Mouse (Mus musculus) left cerebral cortex, adult 11 months (tissue): ENCODE results near the gene Ciart.
A peak's percentile ranks its signal among the peaks of the same experiment; 100 is the strongest.
"Not testable (repeated sequence)": the region's sequence is repeated elsewhere in the genome, so short reads cannot be mapped to it uniquely, and the experiment has no call there.

ENCODE experiments used
- DNase-seq: peaks from one replicate; pipeline ENCODE4 v3.0.0; 2022; ENCODE audit warnings: low spot score

The Ciart gene

DNA sequence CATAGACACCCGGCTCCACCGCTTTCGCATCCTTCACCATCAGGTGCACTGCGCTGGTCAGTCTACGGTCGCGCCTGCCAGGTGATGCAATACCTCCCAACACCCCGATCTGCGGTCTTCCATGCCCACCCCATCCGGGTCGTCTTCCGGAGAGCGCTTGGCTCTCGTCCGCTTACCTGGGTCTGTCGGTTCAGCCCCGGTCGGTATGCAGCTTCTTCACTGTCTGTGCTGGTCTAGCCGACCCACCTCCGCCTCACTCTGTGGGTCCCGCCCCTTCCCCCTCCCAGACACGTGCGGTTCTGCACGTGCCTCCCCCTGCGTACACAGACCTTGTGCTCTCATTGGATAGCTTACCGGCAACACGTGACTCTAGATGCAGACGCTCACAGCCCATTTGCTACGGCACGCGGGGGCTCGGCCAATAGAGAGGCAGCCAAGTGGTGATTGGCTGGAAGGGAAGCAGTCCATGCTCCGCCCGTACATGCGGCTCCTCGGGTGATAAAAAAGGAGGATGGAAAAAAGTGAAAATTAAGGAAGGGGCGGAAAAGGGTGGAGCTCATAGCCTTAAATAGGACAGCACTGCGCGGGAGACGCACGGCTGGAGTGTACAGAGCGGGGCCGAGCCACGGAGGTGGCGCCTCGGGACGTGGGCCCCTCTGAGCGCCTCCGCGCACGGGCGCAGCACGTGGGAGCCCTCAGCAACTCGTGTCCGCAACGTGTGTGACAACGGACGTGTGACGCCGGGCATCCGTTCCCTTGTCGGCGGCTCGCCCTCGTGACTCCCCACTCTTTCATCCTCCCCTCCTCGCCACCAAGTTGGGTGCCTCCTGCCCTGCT lies at the start of gene Ciart:
Ciart (minus strand) TSS at position 273 of the 837 bp plus-strand sequence.
- peak; percentile 98 for DNase-seq

DNA sequence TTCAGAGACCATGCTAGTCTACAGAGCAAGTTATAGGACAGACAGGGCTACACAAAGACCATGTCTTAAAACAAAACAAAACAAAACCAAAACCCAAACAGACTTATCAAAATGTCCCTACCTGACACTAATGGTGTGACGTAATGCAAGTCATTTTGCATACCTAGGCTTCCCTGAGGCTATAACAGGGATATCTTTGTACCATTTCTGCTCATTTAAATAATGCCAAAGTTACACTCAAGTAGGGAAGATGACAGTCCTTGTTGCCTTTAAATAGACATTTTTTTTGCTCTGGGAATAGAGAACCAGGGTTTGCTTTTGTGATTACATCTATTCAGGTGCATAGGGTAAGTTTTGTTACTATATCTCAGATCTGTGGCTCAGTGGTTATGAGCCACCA lies 49.4 kb upstream of the Ciart start:
- DNase-seq, result no peak

DNA sequence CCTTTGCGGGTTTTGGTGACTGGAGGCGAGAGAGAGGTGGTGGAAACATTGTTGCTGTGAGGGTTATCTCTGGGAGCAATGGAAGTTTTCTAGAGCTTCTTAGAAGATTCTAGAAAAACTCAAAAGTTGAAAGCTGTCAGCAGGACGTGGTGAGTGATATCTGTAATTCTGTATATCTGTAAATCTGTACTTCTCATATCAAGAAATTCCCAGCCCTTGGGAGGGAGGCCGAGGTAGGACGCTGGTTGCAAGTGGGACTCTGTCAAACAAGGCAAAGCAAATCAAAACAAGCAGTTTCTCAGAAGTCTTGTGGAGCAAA lies 48.4 kb upstream of the Ciart start:
- no peak for DNase-seq

DNA sequence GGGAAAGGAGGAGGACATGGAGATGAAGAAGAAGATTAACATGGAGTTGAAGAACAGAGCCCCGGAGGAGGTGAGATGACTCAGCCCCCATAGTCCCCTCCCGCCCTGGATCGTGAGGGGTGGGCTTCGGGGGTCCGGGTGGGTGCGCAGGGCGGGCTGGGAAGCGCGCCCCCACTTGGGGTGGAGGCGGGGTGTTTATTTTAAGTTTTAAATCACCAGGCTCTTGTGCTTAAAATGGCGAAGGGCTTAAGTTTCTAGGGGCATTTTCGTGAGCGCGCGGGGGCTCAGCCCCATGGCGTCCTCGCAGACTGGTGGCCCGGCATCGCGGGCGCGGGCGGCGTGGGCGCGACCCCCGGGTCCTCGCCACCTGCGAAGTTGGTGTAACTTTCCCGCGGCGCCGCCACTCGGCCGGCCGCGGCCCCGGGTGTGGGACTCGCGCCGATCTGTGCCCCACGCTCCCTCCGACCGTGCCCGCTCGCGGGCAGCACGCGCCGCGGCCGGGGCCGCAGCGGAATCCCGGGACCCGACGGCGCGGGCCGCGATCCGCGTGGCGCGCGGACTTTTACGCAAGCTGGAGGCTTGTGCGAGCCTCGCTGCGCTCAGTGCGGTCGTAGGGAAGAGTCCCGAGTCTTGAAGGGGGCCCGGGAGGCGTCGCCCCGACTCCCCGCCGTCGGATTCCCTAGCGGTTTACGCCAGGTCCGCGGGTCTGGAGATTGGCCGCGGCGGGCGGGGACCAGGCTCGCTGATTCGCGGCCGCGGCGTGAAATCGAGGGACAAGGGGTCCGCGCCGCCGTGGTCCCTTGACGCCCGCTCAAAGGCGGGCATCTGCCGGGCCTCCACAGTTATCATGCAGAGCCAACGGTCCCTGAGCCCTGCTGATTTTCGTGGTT lies 47.8 kb upstream of the Ciart start:
- no peak for DNase-seq

DNA sequence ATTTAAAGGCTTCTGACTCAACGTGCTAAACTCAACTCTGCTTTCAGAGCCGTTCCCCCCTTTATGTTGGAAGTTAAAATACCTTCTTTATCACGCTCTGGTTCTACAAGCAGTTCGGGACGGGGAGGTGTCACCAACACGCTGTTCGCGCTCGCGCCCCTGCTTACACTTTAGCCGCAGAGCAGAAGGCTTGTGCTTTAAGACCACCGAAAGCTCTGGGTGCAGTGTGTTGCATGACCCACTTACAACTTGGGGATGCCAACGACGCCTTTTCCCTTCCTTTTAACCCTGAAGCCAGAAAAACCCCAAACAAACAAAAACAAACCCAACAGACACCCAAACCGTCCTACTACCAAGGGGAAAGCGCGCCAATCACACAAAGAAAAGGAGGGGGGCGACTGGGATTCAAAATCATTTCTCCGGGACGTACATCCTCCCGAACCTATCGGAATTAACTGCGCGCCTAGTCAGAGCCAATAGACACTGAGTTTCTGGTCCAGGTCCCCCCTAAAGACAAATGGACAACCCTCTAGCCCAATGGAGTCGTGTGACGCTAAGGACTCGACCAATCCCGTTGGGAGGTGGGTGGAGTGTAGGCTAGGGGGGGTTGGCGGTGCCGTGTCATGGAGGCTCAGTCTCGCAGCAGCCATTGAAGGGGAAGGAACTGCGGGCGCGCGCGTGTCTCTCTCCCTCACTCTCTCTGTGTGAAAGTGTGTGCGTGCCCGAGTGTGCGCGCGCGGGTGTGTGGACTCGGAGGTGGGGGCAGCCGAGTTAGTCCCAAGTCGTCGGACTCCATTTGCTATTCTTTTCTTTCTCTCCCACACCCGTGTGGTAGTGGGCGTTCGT lies 46.8 kb upstream of the Ciart start, which contains the start of gene Anp32e:
Anp32e (plus strand) TSS at position 589 of the 846 bp plus-strand sequence.
- peak; percentile 95 for DNase-seq

DNA sequence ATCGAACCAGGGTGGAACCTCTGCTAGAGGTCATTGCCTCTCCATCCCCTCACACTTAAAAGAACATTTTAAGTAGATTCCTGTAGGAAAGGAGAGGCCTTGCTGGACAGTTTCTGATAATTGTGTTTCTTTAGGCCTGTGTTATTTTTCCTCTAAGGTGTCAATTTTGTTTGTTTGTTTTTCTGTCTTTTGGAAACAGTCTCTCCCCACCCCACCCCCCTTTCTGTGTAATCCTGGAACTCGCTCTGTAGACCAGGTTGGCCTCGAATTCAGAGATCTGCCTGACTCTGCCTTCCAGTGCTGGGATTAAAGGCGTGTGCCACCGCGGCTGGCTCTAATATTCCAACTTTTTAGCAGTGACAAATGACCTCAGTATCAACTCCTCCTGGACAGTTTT lies 46.2 kb upstream of the Ciart start:
- no peak for DNase-seq

DNA sequence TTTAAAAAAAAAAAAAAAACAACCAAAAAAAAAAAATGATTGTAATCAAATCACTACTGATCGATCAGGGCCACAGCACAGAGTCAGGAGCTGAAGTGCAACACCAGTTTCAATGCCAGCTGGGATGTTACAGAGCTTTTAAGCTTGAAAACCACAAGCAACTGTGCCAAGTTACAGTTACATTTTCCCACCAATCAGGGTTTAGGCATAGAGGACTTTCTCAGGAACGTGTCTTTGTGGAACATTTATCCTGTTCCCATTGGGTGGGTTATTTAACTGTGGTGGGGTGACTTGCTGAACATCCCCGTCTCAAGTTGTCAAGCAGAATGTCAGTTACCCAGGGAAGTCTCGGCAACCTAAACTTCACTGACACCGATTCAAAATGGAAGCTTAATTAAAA lies 43.0 kb upstream of the Ciart start:
- DNase-seq, result no peak

DNA sequence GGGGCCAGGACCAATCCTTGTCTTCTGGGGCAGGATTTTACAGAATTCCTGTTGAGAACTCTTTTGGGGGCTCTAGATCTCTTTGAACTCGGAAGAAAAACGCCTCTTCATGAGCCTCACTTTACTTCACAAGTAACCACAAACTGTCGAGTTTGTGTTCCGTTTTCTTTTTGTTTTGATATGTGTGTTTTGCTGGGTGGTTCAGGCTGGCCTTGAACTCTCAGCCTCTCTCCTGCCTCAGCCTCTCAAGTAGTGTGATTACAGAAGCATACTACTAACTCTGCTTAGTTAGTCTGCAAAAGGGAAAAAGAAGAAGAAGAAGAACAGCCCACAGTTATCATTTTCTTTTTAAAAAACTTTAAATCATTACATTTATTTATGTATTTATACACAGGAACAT lies 42.1 kb upstream of the Ciart start:
- DNase-seq, result no peak

DNA sequence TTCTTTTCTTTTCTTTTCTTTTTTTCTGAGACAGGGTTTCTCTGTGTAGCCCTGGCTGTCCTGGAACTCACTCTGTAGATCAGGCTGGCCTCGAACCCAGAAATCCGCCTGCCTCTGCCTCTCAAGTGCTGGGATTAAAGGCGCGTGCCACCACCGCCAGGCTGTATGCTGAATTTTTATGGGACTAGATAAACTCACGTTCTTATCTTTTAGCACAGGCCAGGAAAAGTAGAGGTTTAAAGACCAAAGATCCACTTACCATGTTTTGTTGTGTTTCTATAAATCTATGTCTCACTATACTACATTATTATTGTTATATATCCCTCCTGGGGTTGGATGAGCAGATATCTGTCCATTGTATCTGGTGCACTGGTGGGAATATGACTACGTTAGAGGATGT lies 41.4 kb upstream of the Ciart start:
- not testable (repeated sequence) for DNase-seq

DNA sequence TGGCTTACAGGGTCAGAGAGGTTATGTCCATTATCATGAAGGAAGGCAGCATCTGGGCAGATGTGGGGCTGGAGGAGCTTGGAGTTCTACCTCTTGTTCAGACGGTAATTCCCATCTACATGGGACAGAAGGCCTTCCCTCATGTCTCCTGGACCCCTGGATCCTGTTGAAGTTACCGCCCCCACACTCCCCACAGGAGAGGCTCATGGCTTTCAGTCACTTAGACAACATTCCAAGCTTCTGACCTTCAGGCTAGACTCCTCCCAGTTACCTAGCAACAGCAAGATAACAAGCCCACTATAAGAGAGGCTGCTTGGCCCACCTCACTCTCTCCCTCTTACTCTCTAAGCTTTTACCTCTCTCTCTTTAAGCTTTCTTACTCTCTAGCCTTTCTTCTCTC lies 38.5 kb upstream of the Ciart start:
- DNase-seq, result not testable (repeated sequence)

DNA sequence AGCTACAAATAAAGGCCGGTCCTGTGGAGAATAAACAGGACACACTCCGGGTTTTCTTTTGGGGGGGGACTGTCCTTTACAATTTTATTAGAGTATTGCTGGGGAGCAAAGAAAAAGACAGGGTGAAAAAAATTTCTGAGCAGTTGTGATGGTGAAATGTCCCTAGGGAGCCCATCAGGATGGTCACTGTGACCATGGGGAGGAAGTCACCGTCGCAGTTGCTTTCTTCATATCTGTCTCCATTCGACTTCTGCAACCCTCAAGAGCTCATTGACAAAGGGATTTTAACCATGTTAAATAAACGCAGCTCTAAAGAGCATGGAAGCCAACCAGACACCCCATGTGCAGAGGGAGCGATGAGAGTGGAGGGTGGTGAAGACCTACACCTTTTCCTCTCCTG lies 34.7 kb upstream of the Ciart start:
- no peak for DNase-seq

DNA sequence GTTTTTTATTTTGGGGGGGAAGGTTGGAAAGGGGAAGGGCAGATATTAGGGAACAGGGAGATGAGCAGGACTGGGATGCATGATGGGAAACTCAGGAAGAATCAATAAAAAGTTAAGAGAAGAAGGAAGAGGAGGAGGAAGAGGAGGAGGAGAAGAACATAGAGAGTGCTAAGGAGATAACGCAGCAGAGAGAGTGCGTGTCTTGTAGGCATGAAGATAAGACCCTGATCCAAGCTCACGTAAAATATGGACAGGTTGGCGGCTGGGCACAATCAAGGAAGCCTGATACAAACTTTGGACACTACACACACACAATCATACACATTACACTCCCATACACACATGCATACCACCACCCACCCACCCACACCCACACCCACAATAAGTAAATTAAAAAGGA lies 32.7 kb upstream of the Ciart start:
- DNase-seq, result no peak

DNA sequence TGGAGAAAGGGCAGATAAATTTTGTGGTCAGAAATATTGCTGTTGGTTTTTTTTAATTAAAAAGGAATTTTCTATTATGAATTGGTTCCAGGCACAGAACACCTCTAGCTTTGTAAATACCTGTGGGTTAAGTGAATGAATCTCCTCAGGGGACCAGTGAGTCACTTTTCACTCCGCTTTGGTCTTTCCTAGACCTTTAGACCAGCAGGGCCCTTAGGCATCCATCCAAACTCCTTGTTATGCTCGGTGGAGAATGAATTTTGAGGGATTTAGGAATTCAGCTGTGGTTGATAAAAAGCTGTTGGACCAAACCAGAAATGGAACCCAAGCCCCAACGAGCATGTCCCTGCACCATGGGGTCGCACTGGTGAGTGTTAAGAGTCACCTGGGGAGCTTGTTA lies 25.6 kb upstream of the Ciart start:
- DNase-seq, result no peak

DNA sequence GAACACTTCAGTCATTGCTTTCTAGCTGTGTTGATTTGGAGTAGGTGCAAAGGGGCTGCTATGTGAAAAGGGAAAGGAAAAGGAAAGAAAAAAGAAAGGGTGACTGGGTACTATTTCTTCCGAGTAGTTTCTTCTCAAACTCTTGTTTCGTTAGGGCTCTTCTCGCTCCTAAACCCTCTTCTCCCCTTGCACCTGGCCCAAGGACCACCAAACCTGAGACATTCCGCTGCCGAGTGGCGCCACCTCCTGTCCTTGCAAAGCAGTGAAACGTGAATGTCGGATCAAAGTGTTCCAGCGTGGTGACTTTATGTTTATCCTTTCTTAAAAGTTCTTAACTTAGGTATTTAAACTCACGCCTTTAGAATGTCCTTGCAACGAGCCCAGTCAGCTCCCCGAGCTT lies 24.8 kb upstream of the Ciart start:
- DNase-seq, result no peak

DNA sequence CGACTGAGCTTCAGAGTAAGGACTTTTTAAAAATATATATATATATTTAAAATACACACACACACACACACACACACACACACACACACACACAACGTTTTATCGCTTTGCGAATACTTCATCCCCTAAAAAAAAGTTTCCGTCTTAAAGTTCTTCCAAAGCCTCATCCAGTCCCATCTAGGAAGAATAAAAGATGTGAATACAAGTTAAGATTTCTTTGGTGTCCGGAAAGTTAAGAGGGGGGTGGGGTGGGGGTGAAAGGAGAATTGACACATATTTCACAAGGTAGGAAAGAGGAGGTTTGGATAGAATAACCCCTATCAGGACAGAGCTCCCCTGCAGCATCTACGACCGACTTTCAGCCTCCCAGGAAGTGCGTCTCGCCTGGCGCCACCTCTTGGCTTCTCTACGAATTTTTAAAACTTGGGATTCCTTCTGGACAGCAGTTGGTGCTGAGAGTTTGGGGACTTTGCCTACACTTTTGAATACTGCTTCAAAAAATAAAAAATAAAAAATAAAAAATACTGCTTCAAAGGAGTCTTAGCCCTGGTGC lies 24.0 kb upstream of the Ciart start:
- DNase-seq, result no peak

DNA sequence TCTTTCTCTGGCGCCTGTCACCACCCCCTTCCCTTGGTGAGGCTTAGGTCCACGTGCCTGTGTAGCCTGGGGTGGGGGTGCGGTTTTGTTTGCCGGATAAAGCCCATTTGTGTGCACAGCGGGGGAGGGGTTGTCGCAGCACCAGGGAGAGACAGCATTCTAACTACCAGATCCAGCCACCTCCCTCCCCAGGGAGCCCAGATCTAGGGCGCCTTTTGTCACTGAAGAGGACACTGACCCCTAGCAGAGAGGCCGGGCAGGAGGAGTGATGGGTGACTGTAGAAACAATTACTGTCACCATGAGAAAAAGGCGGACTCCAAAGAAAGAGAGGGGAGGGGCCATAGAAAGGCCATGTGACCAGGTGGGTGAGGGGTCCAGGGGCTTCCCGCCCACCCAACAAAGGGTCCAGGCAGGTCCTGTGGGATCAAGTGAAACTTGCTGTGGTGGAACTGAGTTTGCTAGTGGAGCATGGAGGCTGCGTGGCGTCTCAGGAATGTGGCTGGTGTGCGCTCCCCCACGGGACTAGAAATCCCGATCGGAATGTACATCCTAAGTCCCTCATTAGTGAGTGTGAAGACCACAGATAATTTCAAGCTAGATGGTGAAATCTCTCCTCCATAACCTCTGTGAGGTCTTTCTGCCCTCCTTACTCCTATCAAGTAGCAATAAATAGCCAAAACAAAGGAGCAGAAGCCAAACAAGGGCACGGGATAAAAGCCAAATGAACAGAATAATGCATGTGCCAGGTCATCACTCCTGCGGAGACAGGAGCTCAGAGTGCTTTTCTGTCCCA lies 23.3 kb upstream of the Ciart start:
- peak; percentile 81 for DNase-seq

DNA sequence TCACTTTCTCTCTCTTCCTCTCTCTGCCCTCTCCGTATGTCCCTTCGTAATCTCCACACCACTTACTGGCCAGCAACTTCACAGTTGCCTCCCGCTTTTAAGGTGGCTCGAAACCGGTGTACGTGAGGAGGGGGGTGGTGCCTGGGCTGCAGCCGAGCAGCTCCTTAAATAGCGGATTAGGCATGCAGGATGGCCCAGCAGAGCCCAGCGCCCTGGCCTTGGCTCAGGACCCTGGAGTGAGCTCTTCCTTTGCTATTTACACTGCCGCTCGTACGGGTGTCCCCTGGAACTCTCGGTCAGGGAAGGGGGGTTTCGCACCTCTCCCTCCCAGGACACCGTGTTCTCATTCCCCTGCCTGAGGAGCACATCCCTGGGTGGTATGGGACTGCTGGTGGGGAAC lies 22.5 kb upstream of the Ciart start, which contains the start of gene Car14:
Car14 (minus strand) TSS at position 124 of the 400 bp plus-strand sequence.
- DNase-seq, result no peak

DNA sequence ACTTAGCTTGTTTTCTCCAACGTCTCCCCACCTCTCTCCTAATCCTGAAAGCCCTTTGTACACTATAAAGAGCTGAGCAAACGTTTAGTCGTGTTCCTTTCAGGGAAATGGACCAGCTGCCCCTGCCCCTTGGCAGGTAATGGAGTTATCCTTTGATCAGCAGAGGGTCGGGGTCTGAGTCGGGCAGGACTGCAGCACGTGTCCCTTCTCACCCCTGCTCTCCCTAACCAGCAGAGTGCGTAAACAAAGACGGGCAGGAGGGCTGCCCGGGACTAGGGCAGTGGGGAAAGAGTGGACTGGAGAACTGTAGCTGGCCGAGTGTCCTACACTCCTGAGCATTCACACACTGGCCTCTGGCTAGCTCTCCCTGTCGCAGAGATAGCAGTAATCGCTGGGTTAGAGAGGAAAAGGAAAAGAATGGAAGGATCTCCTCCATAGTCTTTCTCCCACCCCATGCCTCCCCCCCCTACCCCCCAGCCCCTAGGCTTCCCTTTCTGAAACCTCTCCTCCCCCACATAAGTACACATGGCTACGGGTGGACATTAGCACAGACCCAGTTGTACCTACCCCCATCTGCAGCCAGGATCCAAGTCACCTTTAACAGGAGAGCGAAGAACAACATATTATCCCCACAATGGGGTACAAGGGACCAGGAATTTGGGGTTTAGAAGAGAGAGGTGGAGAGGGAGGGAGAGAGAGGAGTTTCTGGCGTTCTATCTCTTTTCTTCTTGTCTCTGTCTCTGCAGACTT lies 21.9 kb upstream of the Ciart start:
- DNase-seq, result no peak

DNA sequence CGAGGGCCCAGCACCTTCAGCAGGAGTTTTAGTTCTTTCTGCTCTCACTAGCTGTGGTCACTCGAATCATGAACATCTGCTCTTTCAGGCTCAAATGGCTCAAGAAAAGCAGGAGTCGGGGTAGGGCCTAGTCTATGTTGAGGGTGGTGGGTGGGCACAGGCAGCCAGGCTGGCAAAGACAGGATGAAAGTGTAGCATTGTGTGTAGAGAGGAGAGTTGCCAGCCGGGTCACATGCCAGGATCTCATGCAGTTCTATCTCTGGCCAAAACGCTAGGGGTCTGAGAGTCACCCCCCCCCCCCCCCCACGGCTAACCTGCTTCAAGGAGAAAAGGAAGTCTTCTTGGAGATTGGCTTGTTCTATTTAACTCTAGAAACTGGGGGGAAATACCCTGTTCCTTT lies 20.6 kb upstream of the Ciart start:
- DNase-seq, result no peak

DNA sequence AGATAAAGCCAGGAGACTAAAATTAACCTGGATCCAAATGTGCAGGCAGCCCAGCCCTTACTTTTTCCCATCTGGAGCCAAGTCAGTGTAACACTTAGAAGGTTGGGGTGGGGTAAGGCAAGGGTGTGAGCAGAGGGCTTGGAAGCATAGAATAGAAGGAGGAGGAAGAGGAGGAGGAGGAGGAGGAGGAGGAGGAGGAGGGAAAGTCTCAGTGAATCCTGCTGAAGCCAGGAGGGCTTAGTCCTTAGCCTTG lies 20.2 kb upstream of the Ciart start:
- no peak for DNase-seq
